Mouse (Mus musculus): ENCODE results near the gene Tmem87a.

Gene Tmem87a

GRCm38 (mm10) chr2:120403986-120404822, at the start of gene Tmem87a:
Gene Tmem87a, minus strand, starts transcription at chr2:120404113.
- peak; percentile 93 for DNase-seq (ENCODE audit: low read depth, low spot score)

GRCm38 (mm10) chr2:120452600-120452999, 48.7 kb upstream of the Tmem87a start:
- DNase-seq (ENCODE audit: low read depth, low spot score), result no peak

- no peak for DNase-seq (ENCODE audit: low read depth, low spot score)
Observed at GRCm38 (mm10) chr2:120450724-120451123, 46.8 kb upstream of the Tmem87a start.

GRCm38 (mm10) chr2:120447306-120447705, 43.4 kb upstream of the Tmem87a start:
- no peak for DNase-seq (ENCODE audit: low read depth, low spot score)

- DNase-seq (ENCODE audit: low read depth, low spot score), result no peak
Observed at GRCm38 (mm10) chr2:120446373-120446772, 42.5 kb upstream of the Tmem87a start.

GRCm38 (mm10) chr2:120444486-120444885, 40.6 kb upstream of the Tmem87a start:
- DNase-seq (ENCODE audit: low read depth, low spot score), result no peak

- no peak for DNase-seq (ENCODE audit: low read depth, low spot score)
Observed at GRCm38 (mm10) chr2:120424386-120424785, 20.5 kb upstream of the Tmem87a start.

GRCm38 (mm10) chr2:120414738-120415414, 11.0 kb upstream of the Tmem87a start:
- no peak for DNase-seq (ENCODE audit: low read depth, low spot score)

GRCm38 (mm10) chr2:120414113-120414512, 10.2 kb upstream of the Tmem87a start:
- DNase-seq (ENCODE audit: low read depth, low spot score), result no peak

GRCm38 (mm10) chr2:120411096-120411628, 7.2 kb upstream of the Tmem87a start:
- DNase-seq (ENCODE audit: low read depth, low spot score), result no peak

- DNase-seq (ENCODE audit: low read depth, low spot score), result peak; percentile 13
Observed at GRCm38 (mm10) chr2:120404823-120405765, 1.2 kb upstream of the Tmem87a start.

- no peak for DNase-seq (ENCODE audit: low read depth, low spot score)
Observed at GRCm38 (mm10) chr2:120403653-120403985, 294 bp downstream of the Tmem87a start, which contains the start of gene Ganc. Gene Ganc, plus strand, starts transcription at chr2:120403896.

GRCm38 (mm10) chr2:120402813-120403212, 1.1 kb downstream of the Tmem87a start:
- no peak for DNase-seq (ENCODE audit: low read depth, low spot score)

- no peak for DNase-seq (ENCODE audit: low read depth, low spot score)
Observed at GRCm38 (mm10) chr2:120397951-120398350, 6.0 kb downstream of the Tmem87a start.

- DNase-seq (ENCODE audit: low read depth, low spot score), result no peak
Observed at GRCm38 (mm10) chr2:120392406-120392805, 11.5 kb downstream of the Tmem87a start.

- no peak for DNase-seq (ENCODE audit: low read depth, low spot score)
Observed at GRCm38 (mm10) chr2:120390934-120391333, 13.0 kb downstream of the Tmem87a start.

GRCm38 (mm10) chr2:120389376-120389775, 14.5 kb downstream of the Tmem87a start:
- no peak for DNase-seq (ENCODE audit: low read depth, low spot score)

GRCm38 (mm10) chr2:120387291-120387690, 16.6 kb downstream of the Tmem87a start:
- no peak for DNase-seq (ENCODE audit: low read depth, low spot score)

- DNase-seq (ENCODE audit: low read depth, low spot score), result no peak
Observed at GRCm38 (mm10) chr2:120386264-120386663, 17.6 kb downstream of the Tmem87a start.

GRCm38 (mm10) chr2:120373858-120374257, 30.1 kb downstream of the Tmem87a start:
- no peak for DNase-seq (ENCODE audit: low read depth, low spot score)

- no peak for DNase-seq (ENCODE audit: low read depth, low spot score)
Observed at GRCm38 (mm10) chr2:120367416-120368207, 36.3 kb downstream of the Tmem87a start.

Measured in c-Kit-negative CD71-positive TER-119-positive erythroid progenitor cells, embryonic 14.5 days (primary cell).